Mouse (Mus musculus): ENCODE measurements at regions not wholly inside any gene's neighbourhood (a gene's known extent, or its start where the extent isn't known, plus 50 kb on each side); places are given as distances from the start of the nearest gene placed in this dataset. TPM values are rescaled to one million over a fixed set of nuclear protein-coding genes. Genes with fewer than 3 reads are reported as not detected.

DNA sequence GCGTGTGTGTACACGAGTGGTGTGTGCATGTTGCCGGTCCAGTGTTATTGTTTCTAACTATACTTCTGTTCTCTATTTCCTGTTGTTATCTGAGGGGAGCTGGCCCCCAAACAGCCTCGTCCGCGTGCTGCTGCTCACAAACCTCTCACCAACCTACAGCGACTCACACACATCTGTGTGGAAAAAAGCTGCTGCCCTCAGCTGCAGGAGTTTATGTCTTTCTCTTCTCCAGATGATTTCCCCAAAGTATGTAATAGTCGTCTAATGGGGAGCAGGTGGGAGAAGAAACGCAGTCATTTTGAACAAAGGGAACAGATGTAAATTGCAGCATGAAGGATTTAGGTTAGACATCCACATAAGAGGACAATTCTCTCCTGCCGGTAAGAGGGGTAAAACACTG, 55.1 kb upstream of the Zfhx3 start:
- Histone ChIP-seq H3K27me3 (ENCODE audit: control insufficient read depth, insufficient read depth, low read length) (no peaks in the 10 kb centered on the region), H3K9me3 (ENCODE audit: control insufficient read depth, low read length) (no peaks in the 10 kb centered on the region), H3K9ac (replicated peaks; ENCODE audit: low read depth, low read length) (no peak overlapping the region), H3K4me3 (ENCODE audit: low read depth, low read length) (no peak overlapping the region), H3K36me3 (ENCODE audit: control insufficient read depth, insufficient read depth, low read length) (no peaks in the 10 kb centered on the region), H3K4me2 (ENCODE audit: low read depth, low read length) (no peak overlapping the region), H3K4me1 (ENCODE audit: control insufficient read depth, insufficient read depth, low read length) (no peaks in the 10 kb centered on the region), H3K27ac (ENCODE audit: low read depth, low read length) (no peak overlapping the region)
- 36% methylated on average over 10 of the region's 10 CpGs for WGBS
- ATAC-seq (ENCODE audit: low read depth) = no peak

DNA sequence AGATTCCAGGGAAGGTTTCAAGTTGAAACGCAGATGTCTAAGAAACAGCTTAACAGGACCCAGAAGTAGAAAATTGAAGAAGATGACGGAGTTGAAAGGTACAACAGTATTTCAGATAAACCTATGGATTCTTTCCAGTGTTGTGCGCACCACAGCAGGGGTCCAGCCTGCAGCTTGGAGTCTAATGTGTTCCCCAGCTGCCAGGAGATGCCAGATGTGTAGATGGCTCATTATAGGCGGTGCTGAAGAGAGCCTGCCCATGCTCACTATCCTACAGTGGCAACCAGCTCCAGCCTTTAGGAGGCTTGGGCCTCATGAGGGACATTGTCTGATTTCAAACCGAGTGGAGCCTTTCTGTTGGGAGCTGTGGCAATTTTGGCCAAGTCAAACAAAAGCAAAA, 51.5 kb upstream of the Zfhx3 start:
- Histone ChIP-seq H3K4me3 (ENCODE audit: low read depth, low read length) (no peak overlapping the region), H3K36me3 (ENCODE audit: control insufficient read depth, insufficient read depth, low read length) (no peaks in the 10 kb centered on the region), H3K4me1 (ENCODE audit: control insufficient read depth, insufficient read depth, low read length) (no peaks in the 10 kb centered on the region), H3K4me2 (ENCODE audit: low read depth, low read length) (no peak overlapping the region), H3K27ac (ENCODE audit: low read depth, low read length) (no peak overlapping the region), H3K27me3 (ENCODE audit: control insufficient read depth, insufficient read depth, low read length) (no peaks in the 10 kb centered on the region), H3K9me3 (ENCODE audit: control insufficient read depth, low read length) (no peaks in the 10 kb centered on the region), H3K9ac (replicated peaks; ENCODE audit: low read depth, low read length) (no peak overlapping the region)
- WGBS = 73% methylated on average over 5 of the region's 5 CpGs
- no peak for ATAC-seq (ENCODE audit: low read depth)

Small RNA genes lying in the stretch of these regions (microRNA-seq; reads per million reads assigned to microRNA genes)
- not detected for gene Gm22825
- not detected for gene Gm23646
